Mouse (Mus musculus) left cerebral cortex, adult 8-10 months (tissue): ENCODE results near the gene Tlr7. TPM values are rescaled to one million over a fixed set of nuclear protein-coding genes. Genes with fewer than 3 reads are reported as not detected.
"Not testable (repeated sequence)": the region's sequence is repeated elsewhere in the genome, so short reads cannot be mapped to it uniquely, and the experiment has no call there.

Source experiments
- DNase-seq, 2 experiments: peaks; one replicate each; pipeline ENCODE4 v3.0.0; 2022; ENCODE audit warnings: low spot score in 2 of 2
- total RNA-seq, 4 experiments: library from RNA; stranded (reverse); gene quantifications; 2 replicates each; pipeline ENCODE4 v1.2.4; 2022

Gene Tlr7
- total RNA-seq, result 1 to 10 TPM; 1.8 to 8.8 (median 4.9) TPM

DNA sequence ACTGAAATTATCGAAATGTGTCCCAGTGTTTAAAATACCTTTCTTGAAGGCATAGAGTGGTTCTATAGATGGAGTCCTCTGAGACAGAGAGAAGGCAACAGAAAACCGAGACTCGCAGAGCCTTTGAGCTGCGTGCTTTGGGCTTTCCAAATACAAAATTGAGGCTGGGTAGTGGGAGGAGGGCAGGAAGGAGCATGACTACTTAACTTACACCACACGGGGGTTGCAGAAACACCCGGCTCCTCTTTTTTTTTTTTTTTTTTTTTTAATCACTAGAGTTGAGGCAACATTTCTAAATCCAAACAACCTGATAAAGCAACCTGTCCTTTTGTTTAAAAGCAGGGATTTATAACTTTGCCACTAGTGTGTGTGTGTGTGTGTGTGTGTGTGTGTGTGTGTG is at the start of gene Tlr7:
Gene Tlr7, minus strand, starts transcription at position 160 of the 400 bp plus-strand sequence.
- no peak for DNase-seq

DNA sequence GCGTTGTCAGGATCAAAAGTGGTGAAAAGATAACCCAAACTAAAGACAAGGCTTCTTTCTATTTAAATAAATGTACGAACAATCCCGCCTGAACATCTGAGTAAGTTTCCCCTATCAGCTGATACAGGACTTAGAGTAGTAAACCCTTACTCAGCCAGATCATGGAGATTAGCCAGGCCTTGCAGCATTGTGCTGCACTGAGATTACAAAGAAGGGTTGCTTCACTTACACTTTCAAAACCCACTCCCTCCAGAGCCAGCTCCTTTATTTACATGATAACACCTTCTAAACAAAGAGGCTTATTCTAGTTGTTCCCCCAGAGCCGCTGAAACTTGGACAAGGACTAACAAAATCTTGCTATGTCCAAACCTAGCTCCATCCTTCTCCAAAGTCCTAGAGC is 49.7 kb upstream of the Tlr7 start:
- no peak for DNase-seq

DNA sequence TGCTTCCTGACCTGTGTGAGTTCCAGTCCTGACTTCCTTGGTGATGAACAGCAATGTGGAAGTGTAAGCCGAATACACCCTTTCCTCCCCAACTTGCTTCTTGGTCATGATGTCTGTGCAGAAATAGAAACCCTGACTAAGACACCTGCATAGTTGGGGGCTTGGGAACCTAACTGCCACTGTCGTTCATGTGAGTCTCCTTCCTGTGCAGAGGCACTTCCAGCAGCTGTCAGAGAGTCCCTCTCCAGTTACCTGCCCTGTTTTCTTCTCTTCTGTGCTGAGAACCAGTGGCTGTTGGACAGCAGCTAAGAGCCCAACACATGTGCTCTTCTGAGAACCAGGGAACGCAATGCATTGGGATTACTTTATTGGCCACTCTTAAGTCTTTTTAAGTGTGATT is 30.9 kb upstream of the Tlr7 start:
- DNase-seq, result not testable (repeated sequence)

DNA sequence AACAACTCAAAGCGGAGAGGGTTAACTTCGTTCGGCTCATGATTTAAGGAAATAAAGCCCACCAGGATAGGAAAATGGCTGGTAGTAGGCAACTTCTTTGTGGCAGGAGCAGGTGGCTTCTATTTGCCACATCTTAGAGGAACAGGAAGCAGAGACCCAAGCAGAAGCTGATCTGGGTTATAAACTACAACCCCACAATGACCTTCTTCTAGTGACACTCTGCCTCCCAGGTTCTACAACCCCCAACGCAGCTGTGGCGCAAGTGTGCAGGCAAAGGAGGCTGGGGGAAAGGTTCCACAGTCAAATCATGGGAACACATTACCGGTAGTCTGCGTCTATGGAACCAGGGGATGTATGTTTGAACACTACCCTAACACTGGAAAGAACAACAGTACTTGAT is 29.3 kb upstream of the Tlr7 start:
- DNase-seq, result no peak

DNA sequence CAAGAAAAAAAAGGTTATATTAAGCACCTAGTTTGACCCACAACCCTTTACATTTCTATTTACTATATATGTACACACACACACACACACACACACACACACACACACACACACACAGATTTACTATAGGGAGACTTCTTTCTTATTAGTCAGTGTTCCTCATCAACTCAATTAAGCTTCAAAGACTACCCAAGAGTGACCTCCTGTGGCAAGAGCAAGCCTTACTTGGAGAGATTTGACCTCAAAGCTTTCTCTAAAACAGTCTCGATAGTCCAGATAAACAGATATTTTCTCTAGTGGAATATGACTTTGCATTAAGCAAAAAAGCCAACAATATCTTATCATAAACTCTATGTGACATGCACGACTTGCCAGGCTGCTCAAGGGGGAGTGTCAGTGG is 27.1 kb upstream of the Tlr7 start:
- no peak for DNase-seq

DNA sequence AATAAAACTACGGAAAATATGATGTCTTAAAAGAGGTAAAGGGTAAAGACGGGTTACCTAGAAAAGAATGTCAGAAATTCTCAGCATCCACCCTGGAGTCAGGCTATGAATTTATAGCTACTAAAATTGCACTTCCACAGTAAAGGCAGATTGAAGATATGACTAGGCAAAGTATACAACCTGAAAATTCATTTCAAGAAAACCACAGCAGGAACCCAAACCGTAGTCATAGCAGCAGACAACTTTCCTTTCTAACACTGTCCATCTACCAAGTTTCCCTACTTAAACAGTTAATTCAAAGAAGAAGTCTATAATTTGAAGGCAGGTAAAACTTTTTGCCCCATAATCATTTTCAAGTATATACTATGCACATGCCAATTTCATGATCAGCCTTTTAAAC is 25.6 kb upstream of the Tlr7 start:
- DNase-seq, result no peak

DNA sequence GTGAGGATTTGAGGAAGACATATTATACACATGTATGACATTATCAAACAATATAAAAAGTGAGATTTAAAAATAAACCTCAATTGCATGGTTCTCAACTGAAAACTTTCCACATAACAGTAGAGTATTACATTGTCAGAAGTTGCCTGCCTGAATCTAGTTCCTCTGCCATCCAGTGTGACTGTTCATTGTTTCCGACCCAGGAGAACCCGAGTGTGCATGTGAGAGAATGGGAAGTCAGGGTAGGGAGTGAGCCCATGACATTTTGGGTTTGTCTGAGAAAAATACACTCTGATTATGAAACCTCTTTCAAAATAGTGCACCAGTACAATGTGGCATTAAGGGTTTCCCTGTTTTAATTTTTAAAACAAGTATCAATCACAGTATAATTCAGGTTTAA is 23.3 kb upstream of the Tlr7 start:
- DNase-seq, result no peak

DNA sequence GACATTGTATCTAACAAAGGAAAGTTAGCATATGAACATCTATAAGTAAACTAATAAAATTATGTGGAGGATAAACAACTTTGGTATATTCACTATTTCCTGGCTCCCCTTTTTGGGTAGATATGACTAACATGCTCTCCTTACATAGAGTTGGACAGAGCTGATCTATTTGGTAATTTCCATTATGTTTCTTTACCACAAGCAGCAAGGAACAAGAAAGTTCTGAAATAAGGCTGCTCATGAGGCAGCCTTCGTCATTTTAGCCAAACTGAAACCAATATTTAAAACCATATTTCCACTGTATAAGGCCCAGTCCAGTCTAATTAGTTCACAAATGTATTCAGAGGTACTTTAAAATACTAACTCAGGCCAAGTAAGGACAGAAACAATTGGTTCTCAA is 16.1 kb upstream of the Tlr7 start:
- no peak for DNase-seq

DNA sequence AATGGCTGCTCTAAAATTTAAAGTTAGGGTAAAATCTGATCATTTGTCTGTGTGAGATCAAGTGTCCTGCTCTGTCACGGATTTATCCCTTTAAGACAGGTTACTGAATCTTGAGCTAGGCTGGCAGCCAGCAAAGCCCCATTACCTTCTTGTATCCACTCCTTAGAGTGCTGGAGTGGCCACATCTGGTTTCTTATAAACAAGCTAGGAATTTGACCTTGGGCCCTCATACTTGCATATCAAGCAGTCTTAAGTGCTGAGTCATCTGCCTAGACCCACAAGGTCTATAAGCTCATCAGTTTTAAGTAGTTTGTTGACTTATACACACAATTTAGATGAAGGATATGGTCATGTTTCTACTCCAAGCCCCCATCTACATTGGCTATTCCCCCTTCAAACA is 14.0 kb upstream of the Tlr7 start:
- no peak for DNase-seq

DNA sequence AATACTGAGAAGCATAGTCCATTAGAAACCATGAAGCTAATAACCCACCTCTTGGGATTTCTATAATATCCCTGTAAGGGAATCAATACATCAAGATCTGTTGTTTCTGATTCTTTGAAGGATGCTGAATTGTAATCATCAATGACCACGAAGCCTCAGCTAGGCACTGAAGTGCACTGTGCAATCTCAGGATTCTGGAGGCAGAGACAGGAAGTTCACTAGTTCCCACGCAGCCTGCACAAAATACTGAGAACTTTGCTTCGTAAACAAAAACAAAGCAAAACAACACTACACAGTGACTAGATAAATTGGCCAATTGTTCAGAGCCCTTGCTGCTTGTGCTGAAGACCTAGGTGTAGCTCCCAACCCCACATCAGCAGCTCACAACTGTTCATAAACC is 11.5 kb upstream of the Tlr7 start:
- no peak for DNase-seq

DNA sequence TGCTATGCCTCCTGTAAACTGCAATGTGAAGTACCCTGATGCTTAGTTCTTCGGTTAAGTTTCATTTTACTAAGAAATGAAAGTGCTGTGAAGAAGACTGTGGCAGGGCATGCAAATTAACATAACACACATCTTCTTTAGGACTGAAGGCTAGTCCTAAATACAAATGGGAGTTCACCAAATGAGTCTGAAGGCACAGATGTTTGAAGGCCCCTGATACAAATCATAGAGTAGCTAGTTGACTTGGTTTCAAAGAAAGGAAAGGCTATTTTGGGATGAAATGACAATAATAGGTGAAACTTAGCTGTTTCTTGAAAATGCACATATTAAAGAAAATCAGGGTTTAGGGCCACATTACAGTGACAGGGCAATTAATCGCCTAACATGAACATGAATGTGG is 9.8 kb upstream of the Tlr7 start:
- no peak for DNase-seq

DNA sequence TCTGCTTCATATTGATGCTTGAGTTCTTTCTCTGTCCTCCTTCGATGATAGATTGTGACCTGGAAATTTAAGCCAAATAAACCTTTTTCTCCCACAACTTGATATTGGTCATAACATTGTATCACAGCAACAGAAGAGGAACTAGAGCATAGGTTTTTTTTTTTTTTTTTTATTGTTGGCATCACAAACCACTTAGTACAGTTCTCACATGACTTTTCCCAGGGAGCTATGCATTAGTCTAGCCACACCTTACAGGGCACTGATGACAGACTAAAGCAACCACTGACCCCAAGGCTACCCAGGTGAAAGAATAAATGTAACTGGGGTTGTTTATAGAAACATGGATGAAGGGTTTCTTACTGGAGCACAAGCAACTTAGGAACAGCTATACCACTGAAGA is 7.6 kb upstream of the Tlr7 start:
- DNase-seq, result no peak

DNA sequence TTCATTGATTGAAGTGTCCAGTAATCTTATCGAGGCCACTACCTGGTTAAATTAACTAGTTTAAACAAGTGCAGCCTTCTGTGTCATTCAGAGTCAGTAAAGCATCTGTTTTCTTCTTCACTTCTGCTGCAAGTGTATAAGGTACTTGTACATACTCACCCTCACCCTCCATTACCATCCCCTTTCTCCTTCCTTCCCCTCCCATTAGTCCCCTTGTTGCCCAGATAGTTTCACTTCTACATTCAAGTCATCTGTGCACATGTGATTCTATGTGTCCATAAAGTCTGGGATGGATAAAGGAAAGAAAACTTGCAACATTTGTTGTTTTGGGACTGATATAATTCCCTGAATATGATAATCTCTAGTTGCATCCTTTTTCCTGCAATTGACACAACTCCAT is 4.2 kb upstream of the Tlr7 start:
- DNase-seq, result no peak

DNA sequence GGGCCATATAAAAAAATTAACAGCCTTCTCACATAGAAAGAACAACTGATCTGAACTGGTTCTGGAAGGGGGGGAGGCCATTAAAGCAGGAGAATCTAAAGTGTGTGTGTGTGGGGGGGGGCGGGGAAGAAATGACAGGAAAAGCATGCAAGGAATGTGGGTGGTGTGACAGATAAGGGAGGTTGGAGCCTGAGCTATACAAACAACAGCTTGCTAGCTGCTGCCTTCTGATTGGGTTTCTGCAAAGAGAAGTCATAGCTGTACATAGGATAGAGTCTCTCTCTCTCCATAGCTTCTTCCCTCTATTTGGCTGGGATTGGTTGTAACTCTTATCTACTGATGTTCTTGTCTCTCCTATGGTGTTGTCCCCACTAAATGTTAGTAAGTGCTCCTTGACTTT is 2.2 kb upstream of the Tlr7 start:
- no peak for DNase-seq

DNA sequence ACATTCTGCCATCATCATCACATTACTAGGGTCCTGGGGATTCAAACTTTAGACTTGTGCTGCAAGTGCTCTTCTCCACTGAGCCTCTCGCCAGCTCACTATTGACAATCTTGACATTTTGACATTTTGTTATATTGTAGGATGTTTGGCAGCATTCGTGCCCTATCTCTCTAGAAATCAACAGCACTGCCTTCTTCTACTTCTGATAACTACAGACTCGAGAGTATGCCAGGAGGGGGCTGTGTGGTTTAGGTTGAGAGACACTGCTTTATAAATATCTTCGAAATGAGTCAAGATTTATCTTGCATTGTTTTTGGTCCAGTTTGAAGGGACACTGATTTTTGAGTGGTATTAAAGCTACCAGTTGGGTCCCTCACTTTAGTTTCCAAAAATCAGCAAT is 635 bp upstream of the Tlr7 start:
- DNase-seq, result no peak

DNA sequence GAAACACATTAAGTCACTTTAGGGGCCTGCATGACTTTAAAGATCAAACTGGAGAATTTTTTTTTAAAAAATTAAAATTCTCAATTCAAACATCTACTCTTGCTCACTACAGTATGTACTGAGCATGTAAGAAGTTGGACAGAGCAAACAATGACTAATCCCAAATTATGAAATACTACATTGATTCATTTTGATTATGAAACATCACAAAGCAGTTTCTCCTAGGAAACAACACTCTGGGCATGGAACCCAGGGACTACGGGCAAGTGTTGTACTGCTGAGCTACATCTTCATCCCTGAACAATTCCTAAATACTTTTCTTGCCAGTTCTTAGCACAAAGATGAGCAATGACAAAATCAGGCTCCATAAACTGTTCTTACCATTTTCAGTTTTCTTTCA is 738 bp downstream of the Tlr7 start:
- no peak for DNase-seq

DNA sequence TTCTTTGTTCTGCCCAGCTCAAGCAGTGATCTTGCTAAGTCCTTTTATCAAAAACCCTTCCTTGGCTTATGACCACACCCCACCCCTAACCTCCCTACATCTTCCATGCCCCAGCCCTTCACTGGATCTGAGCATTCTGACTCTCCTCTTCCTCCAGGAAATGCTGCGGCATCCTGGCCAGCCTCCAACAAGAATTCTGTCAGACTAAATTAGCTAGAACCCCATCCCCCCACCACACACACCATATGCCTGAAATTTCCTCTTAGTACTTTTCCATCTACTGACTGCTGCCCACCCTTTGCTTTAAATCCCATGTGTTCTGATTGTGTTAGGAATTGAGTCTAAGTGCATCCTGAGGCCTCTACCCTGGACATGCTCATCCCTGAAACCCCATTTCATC is 1.3 kb downstream of the Tlr7 start:
- no peak for DNase-seq

DNA sequence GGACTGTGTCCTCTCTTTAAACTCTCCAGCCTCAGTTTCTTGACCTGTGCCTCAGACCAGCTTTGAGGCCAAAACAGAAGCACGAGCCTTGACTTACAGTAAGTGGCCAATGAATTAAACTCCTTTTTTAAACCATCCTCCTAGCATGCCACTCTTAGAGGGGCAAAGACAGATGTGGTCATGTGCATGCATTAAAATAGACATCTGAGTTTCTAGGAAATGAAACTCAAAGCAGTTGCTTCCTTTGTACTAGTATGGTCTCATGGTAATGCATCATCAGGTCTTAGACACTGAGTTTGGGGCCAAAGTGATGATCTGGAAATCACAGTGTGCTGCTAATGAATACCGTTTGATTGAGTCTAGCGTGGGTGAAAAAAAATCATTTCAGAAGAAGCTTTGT is 1.8 kb downstream of the Tlr7 start:
- DNase-seq, result no peak

DNA sequence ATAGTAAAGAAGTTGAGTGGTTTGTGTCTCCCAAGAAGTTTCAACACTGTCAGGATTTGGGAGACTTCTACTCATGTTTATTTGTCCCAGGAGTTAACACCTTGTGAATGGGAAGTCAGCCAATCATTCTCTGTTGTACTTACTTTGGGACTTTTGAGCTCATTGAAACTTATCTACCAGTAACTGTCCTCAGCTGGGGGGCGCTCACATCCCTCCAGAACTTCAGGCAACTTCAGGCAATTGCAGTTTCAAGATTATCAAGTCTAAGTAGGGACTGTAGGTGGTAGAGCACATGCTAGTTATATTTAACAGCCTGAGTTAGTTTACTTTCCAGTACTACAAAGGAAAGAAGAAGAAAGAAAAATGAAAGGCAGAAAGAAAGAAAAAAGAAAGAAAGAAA is 6.6 kb downstream of the Tlr7 start:
- no peak for DNase-seq

DNA sequence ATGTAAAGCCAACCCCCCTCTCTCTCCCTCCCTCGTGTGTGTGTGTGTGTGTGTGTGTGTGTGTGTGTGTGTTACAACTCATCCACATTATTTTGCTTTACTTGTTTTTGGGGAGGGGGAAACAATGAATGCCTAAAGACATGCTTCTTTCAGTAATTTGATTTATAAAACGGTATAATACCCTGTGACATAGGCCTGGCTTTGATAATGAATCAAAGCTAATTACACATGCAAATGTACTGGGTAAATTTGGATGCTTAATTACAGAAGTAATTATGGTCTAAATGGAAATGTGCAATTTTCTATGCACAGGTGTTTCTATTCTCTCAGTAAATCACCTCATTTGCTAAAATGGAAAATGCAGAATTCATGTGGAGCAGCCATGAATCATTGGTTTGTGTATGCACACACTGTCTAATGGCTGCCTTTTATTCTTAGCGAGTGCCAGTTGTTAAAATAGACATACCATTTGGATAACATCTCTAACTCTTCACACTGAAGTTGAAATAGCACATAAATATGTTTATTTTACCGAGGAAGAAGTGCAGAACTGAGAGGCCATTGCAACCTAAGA is 9.0 kb downstream of the Tlr7 start:
- no peak for DNase-seq

DNA sequence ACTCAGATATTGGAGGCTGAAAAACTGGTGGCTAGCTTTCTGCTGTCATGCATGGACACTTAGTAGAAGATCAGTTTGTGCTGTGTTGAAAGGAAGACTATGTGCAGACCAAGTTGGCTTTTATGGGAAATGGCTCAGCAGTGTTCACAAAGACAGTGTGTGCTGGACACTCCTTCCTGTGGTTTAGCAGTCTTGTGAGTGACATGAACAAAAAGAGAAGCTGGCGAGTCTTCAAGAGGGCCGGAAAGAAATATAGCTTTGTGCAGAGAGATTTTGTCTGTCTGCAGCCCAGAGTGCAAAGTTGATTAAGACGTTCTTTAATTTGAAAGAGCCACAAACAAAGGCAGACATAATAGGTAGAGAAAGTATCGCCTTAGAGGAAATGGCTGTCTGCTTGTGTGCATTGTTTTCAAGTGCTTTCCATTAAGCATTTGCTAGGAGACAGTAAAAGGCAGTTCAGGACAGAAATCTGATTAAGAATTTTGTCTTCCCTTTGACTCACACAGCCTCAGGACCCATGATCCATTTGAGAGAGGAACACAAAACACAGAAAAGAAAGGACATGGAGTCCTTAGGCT is 11.4 kb downstream of the Tlr7 start:
- DNase-seq, result no peak

DNA sequence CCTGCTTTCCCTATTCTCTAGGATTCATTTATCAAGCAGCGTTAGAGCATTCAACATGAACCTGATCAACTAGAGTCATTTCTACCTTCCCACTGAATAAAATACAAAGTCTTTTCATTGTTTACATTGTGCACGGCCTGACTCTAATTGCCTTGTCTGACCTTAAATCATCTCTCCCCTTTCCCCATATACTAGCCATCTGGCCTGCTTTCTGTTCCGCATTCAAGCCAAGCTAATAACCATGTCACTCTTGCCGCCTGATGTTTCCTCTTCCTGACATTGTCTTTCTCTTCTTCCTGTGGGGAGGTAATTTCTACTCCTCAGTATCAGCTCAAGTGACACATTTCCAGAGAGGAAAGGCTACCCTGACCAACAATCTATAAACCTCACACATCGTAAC is 14.6 kb downstream of the Tlr7 start:
- no peak for DNase-seq

DNA sequence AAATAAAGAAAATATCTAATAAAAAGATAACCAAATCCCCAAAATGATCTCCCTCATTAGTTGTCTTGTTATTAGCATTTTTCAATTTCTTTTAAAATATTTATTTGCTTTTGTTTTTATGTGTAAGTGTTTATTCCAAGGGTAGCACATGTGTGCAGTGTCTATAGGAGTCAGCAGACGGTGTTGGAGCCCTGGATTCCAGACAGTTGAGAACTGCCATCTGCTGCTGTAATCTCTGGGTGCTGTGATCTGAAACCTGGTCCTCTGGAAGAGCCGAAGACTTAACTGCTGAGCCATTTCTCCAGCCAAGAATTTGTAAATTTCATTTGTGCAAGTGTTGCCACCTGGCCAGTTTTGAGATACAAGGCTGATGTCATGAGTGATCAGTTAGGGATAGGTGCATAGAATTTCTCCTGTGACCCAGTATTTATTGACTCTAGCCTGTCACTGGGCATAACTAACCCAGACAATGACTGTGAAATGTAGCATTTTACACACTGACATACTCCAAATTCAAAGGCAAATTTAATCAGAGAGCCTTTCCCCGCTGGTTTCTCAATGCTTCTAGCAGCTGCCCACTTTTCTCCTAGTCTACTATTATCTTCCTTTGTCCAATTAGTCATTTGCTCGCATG is 15.1 kb downstream of the Tlr7 start:
- DNase-seq, result no peak

DNA sequence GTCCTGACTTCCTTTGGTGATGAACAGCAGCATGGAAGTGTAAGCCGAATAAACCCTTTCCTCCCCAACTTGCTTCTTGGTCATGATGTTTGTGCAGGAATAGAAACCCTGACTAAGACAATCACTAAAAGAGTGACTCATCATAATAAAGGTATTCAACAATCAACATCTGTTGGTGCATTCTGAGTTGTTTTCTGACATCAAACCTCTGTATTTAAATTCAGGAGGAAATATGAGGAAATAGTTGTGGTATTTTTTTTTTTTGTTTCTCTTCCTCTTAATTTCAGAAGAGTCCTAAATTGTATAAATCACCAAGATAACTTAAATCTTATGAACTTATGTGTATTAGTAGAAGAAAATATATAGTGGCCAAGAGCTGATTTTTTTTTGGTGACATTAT is 28.3 kb downstream of the Tlr7 start:
- DNase-seq, result not testable (repeated sequence)
